Mouse (Mus musculus) embryonic fibroblast, embryonic 13.5 days (primary cell): ENCODE measurements around the gene Zfp385c.

Experiments
- CTCF ChIP-seq: IDR thresholded peaks from 2 replicates; pipeline ENCODE4 v1.5.1; 2011; ENCODE audit warnings: mild to moderate bottlenecking, control low read depth, low read length, moderate library complexity, borderline replicate concordance; ENCODE audit not compliant: insufficient read depth
- POLR2A ChIP-seq: IDR thresholded peaks from 2 replicates; pipeline ENCODE4 v1.6.1; 2011; ENCODE audit warnings: low read depth, mild to moderate bottlenecking, control low read depth, low read length, moderate library complexity

DNA sequence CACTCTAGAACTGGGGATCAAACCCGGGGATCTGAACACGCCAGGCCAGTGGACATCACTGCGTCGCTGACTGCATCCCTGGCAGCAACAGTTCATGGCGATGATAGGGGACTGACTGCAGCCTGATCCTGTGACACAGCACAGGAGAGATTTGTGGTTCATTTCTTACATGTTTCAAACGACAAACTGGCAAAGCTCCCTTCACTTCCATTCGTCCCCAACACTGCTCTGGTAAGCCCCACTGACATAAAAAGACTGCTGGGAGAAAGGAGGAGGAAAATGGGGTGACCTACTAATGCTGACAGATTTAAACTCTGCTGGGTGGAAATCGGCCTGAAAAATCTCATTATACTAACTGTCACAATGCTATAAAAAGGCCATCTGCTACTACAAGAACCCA is 88.4 kb downstream of the Zfp385c start:
- no peak for TF ChIP-seq CTCF
- TF ChIP-seq POLR2A: no peak
